Mouse (Mus musculus): ENCODE measurements around the gene Acat3.
A peak's percentile ranks its signal among the peaks of the same experiment; 100 is the strongest.
"Not testable (repeated sequence)": the region's sequence is repeated elsewhere in the genome, so short reads cannot be mapped to it uniquely, and the experiment has no call there.

Acat3 gene

GRCm38 (mm10) chr17:12940151-12940805 lies at the start of gene Acat3:
Gene Acat3, minus strand, starts transcription at chr17:12940600.
- peak; percentile 50 for DNase-seq

GRCm38 (mm10) chr17:12988096-12988495 lies 47.7 kb upstream of the Acat3 start:
- not testable (repeated sequence) for DNase-seq

- DNase-seq, result no peak
Measured at GRCm38 (mm10) chr17:12983988-12984387, 43.6 kb upstream of the Acat3 start.

DNA sequence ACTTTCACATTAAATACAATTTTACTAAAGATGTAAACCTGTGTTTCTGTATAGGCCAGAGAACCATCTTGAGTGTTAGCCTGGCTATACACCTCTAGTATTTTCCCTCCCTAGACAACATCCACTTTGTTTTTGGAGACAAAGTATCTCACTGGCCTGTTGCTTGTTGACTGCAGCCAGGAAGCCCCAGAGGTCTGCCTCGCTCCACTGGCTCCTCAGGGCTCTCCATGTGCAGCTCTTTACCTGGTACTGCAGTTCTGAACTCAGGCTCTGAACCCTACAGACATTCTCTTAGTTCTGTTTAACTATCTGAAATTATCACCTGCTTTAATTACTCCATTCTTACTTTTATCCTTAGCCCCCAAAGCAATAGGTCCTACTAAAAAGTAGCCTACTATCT lies 38.1 kb upstream of the Acat3 start:
- DNase-seq, result no peak

DNA sequence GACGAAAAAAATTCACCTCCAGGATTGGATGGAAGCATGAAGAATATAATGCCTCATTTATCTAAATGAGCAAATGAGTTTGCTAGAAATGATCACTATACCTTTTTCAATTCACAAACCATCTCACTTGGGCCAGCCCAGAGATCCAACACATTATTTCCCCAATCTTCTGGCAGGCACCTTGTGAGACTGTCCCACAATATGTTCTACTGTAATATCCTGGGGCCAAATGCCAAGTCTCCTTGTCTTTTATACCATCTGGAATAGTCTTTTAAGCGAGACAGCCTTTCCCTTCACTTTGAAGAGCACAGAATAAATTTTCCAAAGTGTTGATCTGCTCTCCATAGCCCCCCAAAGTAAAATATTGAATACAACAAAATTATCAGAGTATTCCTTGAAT lies 33.5 kb upstream of the Acat3 start:
- DNase-seq, result no peak

DNA sequence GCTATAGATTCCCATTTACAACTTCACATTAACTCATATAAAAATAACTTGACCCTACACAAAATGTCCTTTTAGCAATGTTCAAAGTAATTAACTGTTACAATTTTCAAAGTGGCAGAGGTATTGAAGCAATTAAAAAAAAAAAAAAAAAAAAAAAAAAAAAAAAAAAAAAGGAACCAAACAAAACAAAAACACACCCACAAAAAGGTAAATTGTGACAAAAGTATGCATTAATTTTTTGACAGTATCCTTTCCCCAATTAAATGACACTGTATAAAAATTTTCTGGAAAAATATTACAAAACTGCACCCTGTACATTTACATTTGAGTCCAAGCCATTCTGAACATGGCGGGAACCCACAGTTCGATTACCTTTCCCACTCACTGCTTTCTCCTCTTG lies 26.8 kb upstream of the Acat3 start:
- no peak for DNase-seq

DNA sequence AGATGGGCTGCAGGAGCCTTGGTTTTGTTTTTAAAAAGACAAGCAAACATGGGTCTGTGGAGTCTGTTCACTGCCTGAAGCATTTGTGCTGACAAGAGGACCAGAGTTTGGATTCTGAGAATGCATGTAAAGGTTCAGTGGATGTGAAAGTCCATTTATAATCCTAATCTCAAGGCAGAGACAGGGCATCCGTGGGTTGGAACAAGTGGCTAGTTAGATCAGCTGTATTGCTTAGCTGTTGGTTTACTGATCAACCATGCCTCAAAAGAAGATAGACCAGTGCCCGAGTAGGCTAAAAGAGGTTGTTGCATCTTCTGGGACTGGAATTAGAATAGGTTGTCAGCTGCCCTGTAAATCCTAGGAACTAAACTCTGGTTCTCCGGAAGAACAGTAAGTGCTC lies 23.1 kb upstream of the Acat3 start:
- DNase-seq, result no peak

- peak; percentile 94 for DNase-seq
Measured at GRCm38 (mm10) chr17:12960331-12960873, 20.0 kb upstream of the Acat3 start, which contains the start of gene Acat2. Gene Acat2, minus strand, starts transcription at chr17:12960747.

- not testable (repeated sequence) for DNase-seq
Measured at GRCm38 (mm10) chr17:12959377-12959776, 19.0 kb upstream of the Acat3 start.

- DNase-seq, result no peak
Measured at GRCm38 (mm10) chr17:12956664-12957063, 16.3 kb upstream of the Acat3 start.

- no peak for DNase-seq
Measured at GRCm38 (mm10) chr17:12949669-12950068, 9.3 kb upstream of the Acat3 start.

- no peak for DNase-seq
Measured at GRCm38 (mm10) chr17:12942459-12943162, 2.2 kb upstream of the Acat3 start.

GRCm38 (mm10) chr17:12941543-12942260 lies 1.3 kb upstream of the Acat3 start:
- DNase-seq, result no peak

- DNase-seq, result not testable (repeated sequence)
Measured at GRCm38 (mm10) chr17:12939377-12940148, 837 bp downstream of the Acat3 start.

GRCm38 (mm10) chr17:12938077-12938476 lies 2.3 kb downstream of the Acat3 start:
- DNase-seq, result no peak

GRCm38 (mm10) chr17:12937412-12937970 lies 2.9 kb downstream of the Acat3 start:
- no peak for DNase-seq

GRCm38 (mm10) chr17:12935719-12936118 lies 4.7 kb downstream of the Acat3 start:
- no peak for DNase-seq

DNA sequence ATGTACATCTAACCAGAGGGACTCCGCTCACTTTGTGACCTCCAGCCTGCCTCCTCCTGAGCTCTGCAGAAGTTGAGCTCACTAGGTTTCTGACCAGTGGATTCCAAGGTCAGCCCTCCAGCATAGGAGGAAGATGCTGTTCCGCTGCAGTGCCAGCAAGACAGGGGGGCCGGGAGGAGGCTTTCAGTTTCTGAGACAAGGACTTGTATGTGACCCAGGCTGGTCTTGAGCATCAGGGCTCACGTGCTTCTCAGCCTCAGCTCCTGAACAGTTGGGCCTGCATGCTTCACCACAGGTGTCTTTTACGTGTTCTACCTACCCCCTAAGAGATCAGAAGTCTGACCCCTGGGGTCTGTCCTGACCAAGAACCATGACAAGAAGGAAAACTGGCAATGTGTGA lies 8.8 kb downstream of the Acat3 start:
- not testable (repeated sequence) for DNase-seq

- DNase-seq, result no peak
Measured at GRCm38 (mm10) chr17:12925703-12926180, 14.7 kb downstream of the Acat3 start.

GRCm38 (mm10) chr17:12925001-12925400 lies 15.4 kb downstream of the Acat3 start:
- DNase-seq, result no peak

- DNase-seq, result no peak
Measured at GRCm38 (mm10) chr17:12921073-12921472, 19.3 kb downstream of the Acat3 start.
